Mouse (Mus musculus) adrenal gland, postnatal 36 days (tissue): ENCODE data around the gene Lhx4. TPM values are rescaled to one million over a fixed set of nuclear protein-coding genes. Genes with fewer than 3 reads are reported as not detected.

Experiments used
- DNase-seq, 2 experiments: peaks; one replicate each; pipeline ENCODE4 v3.0.0; 2021; ENCODE audit warnings: mixed read lengths in 1 of 2
- total RNA-seq, 2 experiments: library from RNA; stranded (reverse); gene quantifications; 2 replicates each; pipeline ENCODE4 v1.2.3; 2021

Gene Lhx4
- total RNA-seq, 2 experiments from 2014 or later, result not detected

GRCm38 (mm10) chr1:155742411-155743363 lies 8.8 kb downstream of the Lhx4 start:
- DNase-seq, result peak; percentile 37 to 51

- peak in 1 of 2 experiments; percentile 28 for DNase-seq
Measured at GRCm38 (mm10) chr1:155741988-155742387, 9.5 kb downstream of the Lhx4 start.

DNA sequence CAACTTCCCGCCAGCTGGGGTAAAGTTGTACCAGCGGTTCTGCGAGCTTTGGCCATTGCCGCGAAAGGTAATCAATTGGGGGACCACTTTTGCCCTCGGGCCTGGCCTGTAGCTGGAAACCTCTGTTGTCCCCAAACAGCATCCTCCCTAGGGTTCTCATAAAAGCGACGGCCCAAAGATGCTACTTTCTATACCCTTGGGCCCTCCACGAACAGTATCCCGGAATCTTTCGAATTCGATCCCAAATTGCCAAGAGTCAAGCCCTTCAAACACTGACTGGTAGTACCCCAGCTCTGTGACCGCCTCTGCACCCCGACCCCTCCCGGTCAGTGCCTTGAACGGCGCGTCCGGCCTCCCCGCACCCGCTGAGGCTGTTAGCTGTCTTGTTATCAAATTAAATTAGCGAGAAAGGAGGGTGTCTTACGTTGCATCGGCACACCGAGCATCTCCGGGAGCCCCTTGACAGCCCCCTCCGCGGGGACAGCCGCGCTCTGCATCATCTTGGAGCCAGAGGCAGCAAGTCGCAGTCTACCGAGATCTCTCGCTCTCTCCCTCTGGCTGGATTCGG lies 10.0 kb downstream of the Lhx4 start:
- DNase-seq, result no peak

GRCm38 (mm10) chr1:155740622-155741377 lies 10.7 kb downstream of the Lhx4 start:
- DNase-seq, result peak in 1 of 2 experiments; percentile 34

DNA sequence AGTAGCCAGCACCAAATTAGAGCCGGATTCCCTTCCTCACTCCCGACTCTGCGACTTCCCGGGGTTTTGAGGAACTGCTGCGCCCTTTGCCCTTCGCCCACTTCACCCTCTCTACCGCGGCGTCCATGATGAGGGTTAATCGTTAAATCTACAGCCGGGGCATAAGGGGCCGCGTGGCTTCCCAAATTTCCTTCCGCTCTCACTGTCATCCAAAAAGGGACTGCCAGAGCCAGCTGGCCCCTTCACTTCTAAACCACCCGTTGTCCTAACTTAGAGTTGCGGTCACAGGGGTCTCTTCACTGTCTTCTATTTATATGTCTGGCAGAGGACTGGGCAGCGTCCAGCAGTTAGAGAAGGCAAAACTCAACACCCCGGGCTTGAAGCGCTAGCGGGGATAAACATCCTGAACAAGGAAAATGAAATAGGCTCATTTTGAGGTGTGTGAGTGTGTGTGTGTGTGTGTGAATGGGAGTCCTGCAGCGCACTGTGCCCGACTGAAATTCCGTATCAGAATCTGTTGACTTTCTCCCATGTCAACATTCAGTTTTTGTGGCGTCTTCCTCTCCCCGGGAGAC lies 13.6 kb downstream of the Lhx4 start:
- no peak for DNase-seq

DNA sequence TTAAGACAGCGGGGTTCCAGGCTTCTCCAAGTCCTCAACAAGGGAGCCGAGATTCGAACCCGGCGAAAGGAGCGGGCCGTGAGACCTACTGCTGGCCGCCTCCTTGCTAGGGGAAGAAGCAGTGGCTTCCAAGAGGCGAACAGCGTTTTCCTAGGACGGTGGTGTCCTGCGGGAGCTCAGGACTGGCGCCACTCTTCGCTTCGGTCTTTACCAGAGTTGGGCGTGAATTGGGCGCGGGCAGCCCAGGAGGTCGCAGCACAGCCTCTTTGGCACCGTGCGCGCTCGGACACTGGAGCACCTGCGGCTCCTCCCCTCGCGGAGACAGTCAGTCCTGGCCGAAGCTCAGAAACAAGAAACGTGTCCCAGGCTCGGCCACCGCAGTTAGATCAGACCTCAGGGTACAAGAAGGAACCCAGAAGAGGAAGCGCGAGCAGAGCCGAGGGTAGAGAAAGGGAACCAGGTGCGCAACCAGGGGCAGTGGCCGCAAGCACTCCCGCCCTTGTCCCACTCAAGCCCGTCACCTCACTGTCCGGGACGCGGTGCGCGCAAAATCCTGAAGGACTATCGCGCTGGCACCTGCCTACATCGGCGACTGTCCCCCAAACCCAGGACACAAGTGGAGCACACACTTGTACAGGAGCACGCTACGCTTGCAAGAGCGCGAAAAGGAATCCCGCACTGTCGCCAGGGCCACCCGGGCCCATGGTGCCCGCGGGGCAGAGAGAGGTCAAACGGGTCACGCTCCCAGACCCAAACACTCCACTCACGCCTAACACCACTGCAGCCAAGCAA lies 14.3 kb downstream of the Lhx4 start:
- DNase-seq, result no peak

- no peak for DNase-seq
Measured at GRCm38 (mm10) chr1:155736096-155736825, 15.2 kb downstream of the Lhx4 start.

GRCm38 (mm10) chr1:155731156-155731555 lies 20.3 kb downstream of the Lhx4 start:
- no peak for DNase-seq

- DNase-seq, result no peak
Measured at GRCm38 (mm10) chr1:155729113-155729795, 22.2 kb downstream of the Lhx4 start.

DNA sequence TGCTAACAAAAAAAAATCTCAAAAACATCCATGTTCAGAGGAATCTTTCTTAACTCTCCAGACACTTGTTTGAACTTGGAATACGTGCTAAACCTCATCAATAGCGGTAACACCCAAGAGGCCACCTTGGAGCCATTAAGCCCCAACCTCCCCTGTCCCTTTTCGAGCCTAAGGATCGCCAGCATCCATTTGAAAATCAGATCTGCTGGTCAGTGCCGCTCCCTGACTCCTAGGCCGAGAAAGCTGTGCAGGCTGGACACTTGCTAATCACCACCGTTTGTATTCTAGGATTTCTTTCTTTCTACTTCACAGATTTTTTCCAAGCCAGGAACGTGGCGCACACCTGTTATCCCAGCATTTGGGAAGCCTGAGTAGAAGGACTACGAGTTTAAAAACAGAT lies 23.7 kb downstream of the Lhx4 start:
- DNase-seq, result no peak

GRCm38 (mm10) chr1:155725876-155726275 lies 25.6 kb downstream of the Lhx4 start:
- DNase-seq, result no peak

GRCm38 (mm10) chr1:155724301-155724700 lies 27.2 kb downstream of the Lhx4 start:
- DNase-seq, result no peak

- peak; percentile 53 to 59 for DNase-seq
Measured at GRCm38 (mm10) chr1:155722185-155722584, 29.3 kb downstream of the Lhx4 start.

DNA sequence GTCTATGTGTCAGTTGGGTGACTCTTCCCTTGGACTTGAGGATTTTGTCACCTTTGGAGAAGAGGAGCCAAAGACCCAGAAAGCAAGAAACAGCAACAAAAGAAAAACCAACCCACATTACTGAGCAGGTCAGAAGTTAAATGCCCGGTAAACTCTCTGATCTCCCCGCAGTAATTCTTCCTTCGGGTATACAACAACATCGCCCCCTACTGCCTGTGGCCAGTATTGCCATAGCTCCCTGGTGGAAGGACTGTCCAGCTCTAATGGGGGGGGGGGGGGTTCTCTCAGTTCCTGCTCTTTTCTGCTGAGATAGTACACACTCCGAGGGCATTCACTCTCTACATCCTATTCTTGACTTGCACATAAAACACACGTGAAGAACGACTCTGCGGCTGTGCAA lies 30.0 kb downstream of the Lhx4 start:
- DNase-seq, result peak in 1 of 2 experiments; percentile 42

DNA sequence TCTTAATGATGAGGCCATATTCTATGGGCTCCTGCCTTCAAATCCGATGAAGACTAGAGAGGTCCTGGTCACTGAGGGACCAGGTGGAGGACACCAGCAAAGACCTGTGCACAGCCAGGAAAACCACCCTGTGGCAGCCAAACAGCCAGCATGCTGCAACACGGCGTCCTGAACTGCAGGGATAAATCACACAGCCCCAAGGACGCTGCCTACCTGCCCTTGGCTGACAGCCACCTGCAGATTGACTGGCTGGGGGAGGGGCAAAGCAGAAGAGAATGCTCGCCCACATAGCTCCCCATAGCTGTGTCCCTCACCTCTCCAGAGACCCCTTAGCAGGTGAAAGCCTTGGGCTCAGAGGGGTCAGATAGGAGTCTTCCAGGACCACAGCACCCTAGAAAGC lies 31.5 kb downstream of the Lhx4 start:
- DNase-seq, result no peak

DNA sequence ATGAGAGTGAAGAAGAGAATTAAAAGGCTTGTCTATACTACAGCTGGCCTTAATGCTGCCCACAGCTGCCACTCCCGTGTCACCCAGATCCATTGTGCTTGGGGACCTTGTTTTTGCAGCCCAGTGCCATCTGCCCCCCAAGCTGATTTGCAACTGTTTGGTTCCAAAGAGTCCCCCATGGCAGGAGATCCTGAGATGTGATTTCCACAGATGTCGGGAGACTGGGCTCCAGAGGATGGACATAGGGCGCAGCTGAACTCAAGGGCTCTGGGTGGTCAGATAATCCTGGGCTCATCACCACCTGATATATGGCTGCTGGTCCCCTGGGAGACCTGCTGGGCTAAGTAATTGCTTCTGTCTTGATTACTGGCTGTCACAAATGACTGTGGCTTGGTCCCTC lies 32.6 kb downstream of the Lhx4 start:
- no peak for DNase-seq

DNA sequence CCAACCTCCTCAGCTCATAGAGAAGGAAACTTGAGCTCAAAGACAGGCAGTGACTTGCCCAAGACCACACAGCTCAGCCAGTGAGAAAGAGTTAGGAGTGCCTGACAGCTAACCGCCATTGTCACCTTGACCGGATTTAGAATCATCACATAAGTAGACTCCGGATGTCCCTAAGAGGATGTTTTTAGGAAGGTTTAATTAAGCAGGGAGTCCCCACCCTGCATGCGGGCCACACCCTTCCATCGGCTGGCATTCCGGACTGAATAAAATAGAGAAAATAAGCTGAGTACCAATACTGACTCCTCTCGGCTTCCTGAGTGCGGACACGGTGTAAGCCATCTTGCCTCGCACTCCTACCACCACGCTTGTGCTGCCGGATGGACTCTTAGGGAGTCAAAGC lies 34.2 kb downstream of the Lhx4 start:
- DNase-seq, result no peak

DNA sequence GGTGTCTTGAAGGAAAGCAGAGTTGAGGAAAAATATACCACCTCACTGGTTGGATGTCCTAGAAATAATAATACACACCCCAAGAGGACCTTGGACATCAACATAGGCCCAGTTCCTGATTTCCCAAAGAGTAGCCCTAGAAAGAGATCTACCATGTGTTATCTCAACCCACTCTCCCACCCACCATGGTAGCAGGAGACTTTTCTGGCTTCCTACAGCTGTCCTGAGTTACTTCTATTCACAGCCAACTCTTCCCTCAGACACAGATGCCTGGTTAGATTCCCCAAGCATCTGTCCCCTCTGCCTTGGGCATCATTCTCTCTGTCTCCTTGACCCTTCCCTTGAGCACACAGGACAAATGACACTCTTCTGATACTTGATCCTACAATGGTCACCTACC lies 36.1 kb downstream of the Lhx4 start:
- no peak for DNase-seq

DNA sequence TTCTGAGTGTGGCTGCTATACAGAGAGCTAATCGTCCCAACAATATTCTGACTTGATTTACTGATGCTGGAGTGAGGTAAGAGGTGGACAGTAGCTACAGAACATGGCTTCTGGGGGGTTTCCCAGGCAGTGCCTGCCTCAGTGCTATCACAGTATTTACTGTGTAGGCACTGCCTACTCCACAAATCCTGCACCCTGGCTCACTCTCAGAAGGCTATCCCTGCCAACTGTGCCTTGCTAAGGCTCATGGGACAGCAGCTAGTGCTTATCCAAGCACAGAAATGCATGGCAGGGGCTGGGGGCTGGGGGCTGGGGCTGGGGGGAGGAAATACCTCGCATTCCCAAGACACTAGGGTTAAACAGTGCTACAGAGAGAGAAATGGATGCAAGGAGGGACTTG lies 38.2 kb downstream of the Lhx4 start:
- DNase-seq, result no peak

DNA sequence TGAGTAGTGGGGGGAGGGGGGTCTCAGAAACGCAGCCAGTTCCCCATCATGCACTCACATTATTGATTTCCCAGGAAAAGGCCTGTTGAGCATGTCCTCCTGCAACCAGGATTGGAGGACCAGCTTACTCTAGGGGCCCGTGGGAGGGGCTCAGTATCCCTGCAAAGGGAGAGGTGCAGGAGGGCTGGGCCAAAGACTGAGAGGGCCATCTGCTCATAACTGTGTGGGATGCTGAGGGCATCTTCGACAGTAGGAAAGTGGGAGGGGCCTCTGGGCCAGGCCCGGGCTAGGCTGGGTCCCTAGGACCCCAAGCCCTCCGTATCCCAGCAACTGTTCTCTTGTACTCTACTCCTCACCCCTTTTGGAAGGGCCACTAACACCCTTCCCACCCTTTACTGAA lies 47.3 kb downstream of the Lhx4 start:
- DNase-seq, result no peak
